In genomic region chr8:91866076-91866475, GRCm38 (mm10) we compare ENCODE assay signal across 21 mouse cellular contexts.
A peak's percentile ranks its signal among the peaks of the same experiment; 100 is the strongest.
DNase-seq lines count a peak whose midpoint lies in the region; ATAC-seq and TF ChIP-seq lines count a peak whose summit lies in the region.
"Had no signal": no experiment of that assay in that cellular context is flagged by ENCODE, and none has a peak within 500 bp of the region (broad histone marks: within the 10 kb centered on the region; RNA-seq: fewer than 3 reads in every experiment).

No protein-coding gene starts in this region.

- DNase-seq in hindbrain, embryonic 11.5 days (ENCODE audit: low spot score) = no peak
- DNase-seq in hindbrain, embryonic 14.5 days (ENCODE audit: low spot score) = no peak
- no peak for DNase-seq in midbrain, embryonic 11.5 days (ENCODE audit: low spot score, missing footprints)
- peak; percentile 82 for DNase-seq in brain, embryonic 14.5 days (ENCODE audit: low read depth)
- peak; percentile 37 for DNase-seq in forelimb bud, embryonic 11.5 days (ENCODE audit: low read depth, low spot score)
- DNase-seq in heart, adult 9 months (ENCODE audit: low spot score in 2 of 2) = no peak
- DNase-seq: adrenal gland, adult 8-10 months; adrenal gland, postnatal 14 days; adrenal gland, postnatal 36 days; cerebellum, adult 11 months; cerebellum, adult 18-20 months; cerebellum, adult 8-10 months; cerebellum, adult 9-11 months; cerebellum, postnatal 14 days; cerebellum, postnatal 36 days had no signal

- no peak overlapping the region for H3K4me2 ChIP-seq in hindbrain, embryonic 11.5 days (replicated peaks; ENCODE audit: low read depth, low read length)
- no peak overlapping the region for H3K4me2 ChIP-seq in hindbrain, embryonic 14.5 days (replicated peaks)
- peak overlapping the region; percentile 19; the same call in 1 of the 2 replicates for H3K4me2 ChIP-seq in midbrain, embryonic 12.5 days (replicated peaks)
- H3K4me2 ChIP-seq in midbrain, embryonic 11.5 days = no peak overlapping the region
- H3K4me2 ChIP-seq: embryonic facial prominence, embryonic 13.5 days; embryonic facial prominence, embryonic 15.5 days; forebrain, embryonic 12.5 days had no signal

- H3K9ac ChIP-seq in hindbrain, embryonic 11.5 days (ENCODE audit: low read depth, low read length) = no peak overlapping the region
- no peak overlapping the region for H3K9ac ChIP-seq in hindbrain, embryonic 14.5 days
- H3K9ac ChIP-seq in midbrain, embryonic 12.5 days (replicated peaks) = no peak overlapping the region
- no peak overlapping the region for H3K9ac ChIP-seq in midbrain, embryonic 11.5 days (ENCODE audit: low read length)
- H3K9ac ChIP-seq: embryonic facial prominence, embryonic 13.5 days; embryonic facial prominence, embryonic 15.5 days; forebrain, embryonic 12.5 days had no signal

- peak overlapping the region; percentile 6; the same call in 1 of the 2 replicates for H3K27ac ChIP-seq in hindbrain, embryonic 11.5 days (ENCODE audit: low read depth, low read length)
- no peak overlapping the region for H3K27ac ChIP-seq in hindbrain, embryonic 14.5 days
- no peak overlapping the region for H3K27ac ChIP-seq in midbrain, embryonic 12.5 days (replicated peaks)
- no peak overlapping the region for H3K27ac ChIP-seq in midbrain, embryonic 11.5 days (ENCODE audit: low read depth, low read length)
- H3K27ac ChIP-seq: embryonic facial prominence, embryonic 13.5 days; embryonic facial prominence, embryonic 15.5 days; forebrain, embryonic 10.5 days; forebrain, embryonic 12.5 days had no signal

- no peak for ATAC-seq in hindbrain, embryonic 11.5 days (ENCODE audit: low FRiP score)
- ATAC-seq in hindbrain, embryonic 14.5 days (ENCODE audit: low FRiP score) = no peak
- no peak for ATAC-seq in midbrain, embryonic 12.5 days (ENCODE audit: low FRiP score, low read depth)
- ATAC-seq in midbrain, embryonic 11.5 days (ENCODE audit: low FRiP score) = no peak

- no peaks in the 10 kb centered on the region; the same call in 1 of the 2 replicates for H3K4me1 ChIP-seq in hindbrain, embryonic 11.5 days (replicated peaks; ENCODE audit: control insufficient read depth, insufficient read depth, low read length)
- H3K4me1 ChIP-seq in hindbrain, embryonic 14.5 days (replicated peaks; ENCODE audit: control insufficient read depth, insufficient read depth, low read length) = peaks cover 7% of the 10 kb centered on the region; the same call in 1 of the 2 replicates
- peaks cover 38% of the 10 kb centered on the region for H3K4me1 ChIP-seq in midbrain, embryonic 12.5 days
- H3K4me1 ChIP-seq in midbrain, embryonic 11.5 days (ENCODE audit: control insufficient read depth, insufficient read depth, low read length) = peaks cover 34% of the 10 kb centered on the region
- H3K4me1 ChIP-seq: embryonic facial prominence, embryonic 15.5 days had no signal

- WGBS in hindbrain, embryonic 11.5 days = 58% methylated on average over 7 of the region's 7 CpGs
- WGBS in hindbrain, embryonic 14.5 days = 42% methylated on average over 7 of the region's 7 CpGs
- WGBS in midbrain, embryonic 12.5 days = 69% methylated on average over 7 of the region's 7 CpGs
- WGBS in midbrain, embryonic 11.5 days = 78% methylated on average over 7 of the region's 7 CpGs

- H3K27me3 ChIP-seq in hindbrain, embryonic 11.5 days (ENCODE audit: control insufficient read depth, insufficient read depth, low read length) = 0 out of 2 replicates have a peak, but pooled peaks cover 5% of the 10 kb centered on the region
- peaks cover 19% of the 10 kb centered on the region; the same call in 1 of the 2 replicates for H3K27me3 ChIP-seq in hindbrain, embryonic 14.5 days (ENCODE audit: control insufficient read depth, insufficient read depth, low read length)
- H3K27me3 ChIP-seq in midbrain, embryonic 12.5 days = peaks cover 56% of the 10 kb centered on the region
- no peaks in the 10 kb centered on the region; the same call in none of the 2 replicates for H3K27me3 ChIP-seq in midbrain, embryonic 11.5 days (ENCODE audit: control insufficient read depth, insufficient read depth, low read length)

- no peaks in the 10 kb centered on the region for H3K36me3 ChIP-seq in hindbrain, embryonic 11.5 days (ENCODE audit: control insufficient read depth, insufficient read depth, low read length)
- no peaks in the 10 kb centered on the region for H3K36me3 ChIP-seq in hindbrain, embryonic 14.5 days (replicated peaks; ENCODE audit: control insufficient read depth, insufficient read depth)
- H3K36me3 ChIP-seq in midbrain, embryonic 12.5 days = no peaks in the 10 kb centered on the region
- no peaks in the 10 kb centered on the region for H3K36me3 ChIP-seq in midbrain, embryonic 11.5 days (ENCODE audit: control insufficient read depth, insufficient read depth, low read length)
- H3K36me3 ChIP-seq: embryonic facial prominence, embryonic 13.5 days; embryonic facial prominence, embryonic 15.5 days; forebrain, embryonic 10.5 days; forebrain, embryonic 12.5 days had no signal

- H3K9me3 ChIP-seq in hindbrain, embryonic 11.5 days (ENCODE audit: control insufficient read depth, low read length) = no peaks in the 10 kb centered on the region
- no peaks in the 10 kb centered on the region for H3K9me3 ChIP-seq in hindbrain, embryonic 14.5 days (ENCODE audit: control insufficient read depth, low read length)
- no peaks in the 10 kb centered on the region for H3K9me3 ChIP-seq in midbrain, embryonic 12.5 days
- H3K9me3 ChIP-seq in midbrain, embryonic 11.5 days (ENCODE audit: control insufficient read depth, low read length) = no peaks in the 10 kb centered on the region
- H3K9me3 ChIP-seq: embryonic facial prominence, embryonic 13.5 days; embryonic facial prominence, embryonic 15.5 days; forebrain, embryonic 10.5 days; forebrain, embryonic 12.5 days had no signal

- no peak for TF ChIP-seq CTCF in brain, embryonic 14.5 days (IDR thresholded peaks at IDR 0.05; ENCODE audit: borderline replicate concordance, extremely low read depth, insufficient read depth, insufficient read length)

- H3K4me3 ChIP-seq in hindbrain, embryonic 11.5 days (ENCODE audit: low read depth, low read length) = no peak overlapping the region
- H3K4me3 ChIP-seq in hindbrain, embryonic 14.5 days (replicated peaks; ENCODE audit: low read length) = no peak overlapping the region
- no peak overlapping the region for H3K4me3 ChIP-seq in midbrain, embryonic 12.5 days
- no peak overlapping the region for H3K4me3 ChIP-seq in midbrain, embryonic 11.5 days (ENCODE audit: low read depth, low read length)
- H3K4me3 ChIP-seq: embryonic facial prominence, embryonic 13.5 days; embryonic facial prominence, embryonic 15.5 days; erythroblast, embryonic 14.5 days; forebrain, embryonic 10.5 days; forebrain, embryonic 12.5 days had no signal

- no peak for TF ChIP-seq POLR2A in brain, embryonic 14.5 days (IDR thresholded peaks at IDR 0.05; ENCODE audit: borderline replicate concordance, extremely low read depth, insufficient read depth, insufficient read length, poor library complexity, severe bottlenecking)

Comparison
In these comparisons a context has a peak if more than half of its experiments do, and no peak if none do; other contexts are left out.
1. DNase-seq: peak in brain, embryonic 14.5 days (single experiment) and forelimb bud, embryonic 11.5 days (single experiment); none in hindbrain, embryonic 11.5 days (single experiment), hindbrain, embryonic 14.5 days (single experiment), midbrain, embryonic 11.5 days (single experiment) and heart, adult 9 months (0 of 2).